Mouse (Mus musculus) E14TG2a.4 (cell line): Measurements from ENCODE around the gene Chst5.

Source experiments
- CTCF ChIP-seq: conservative IDR thresholded peaks from 2 replicates; pipeline ENCODE4 v1.5.1; 2014; ENCODE audit warnings: low read length
- NANOG ChIP-seq: IDR thresholded peaks from 2 replicates; pipeline ENCODE4 v1.6.1; 2014; ENCODE audit warnings: borderline replicate concordance, low read length, mixed read lengths
- POU5F1 ChIP-seq: IDR thresholded peaks from 2 replicates; pipeline ENCODE4 v1.6.1; 2014; ENCODE audit warnings: low read length, borderline replicate concordance

GRCm38 (mm10) chr8:111863280-111863679, 47.0 kb downstream of the Chst5 start:
- no peak for TF ChIP-seq CTCF
- no peak for TF ChIP-seq POU5F1
- TF ChIP-seq NANOG, result no peak
